Mouse (Mus musculus) olfactory bulb, adult 2 months (tissue): ENCODE measurements around the gene Aqp5.

ENCODE experiments used
- CTCF ChIP-seq: fragments of 200-500 bp; IDR thresholded peaks from 2 replicates; pipeline ENCODE4 v1.5.1; 2012; ENCODE audit warnings: low read depth, mild to moderate bottlenecking, low read length, moderate library complexity; ENCODE audit not compliant: insufficient read depth
- POLR2A ChIP-seq: fragments of 200-500 bp; IDR thresholded peaks from 2 replicates; pipeline ENCODE4 v1.6.1; 2012; ENCODE audit warnings: mild to moderate bottlenecking, low read depth, low read length, moderate library complexity; ENCODE audit not compliant: insufficient read depth

DNA sequence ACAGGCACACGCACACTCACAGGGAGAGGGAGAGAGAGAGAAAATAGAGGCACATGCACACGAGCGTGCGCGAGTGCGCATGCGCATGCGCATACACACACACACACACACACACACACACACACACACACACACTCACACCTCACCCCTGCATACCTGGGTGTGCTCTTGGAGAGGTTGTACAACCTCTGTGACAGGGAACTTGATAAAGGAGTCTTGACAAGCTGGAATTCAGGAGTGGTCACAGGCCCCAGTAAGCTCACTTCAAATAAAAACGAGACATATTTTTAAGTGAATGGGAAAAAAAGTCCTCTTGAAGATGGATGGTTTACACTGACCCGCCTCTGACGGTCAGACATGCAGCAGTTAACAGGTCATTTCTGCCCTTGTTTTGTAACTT lies 31.5 kb downstream of the Aqp5 start:
- TF ChIP-seq CTCF (no peak), POLR2A (no peak)
